Mouse (Mus musculus) ES-Bruce4 (cell line): ENCODE results near the gene Cwc27.

ENCODE experiments used
- CTCF ChIP-seq: IDR thresholded peaks from one replicate; pipeline ENCODE4 v1.8.1; 2011; ENCODE audit warnings: low read depth, low read length
- POLR2A ChIP-seq: IDR thresholded peaks from one replicate; pipeline ENCODE4 v1.8.1; 2011; ENCODE audit warnings: low read length; ENCODE audit not compliant: insufficient read depth

DNA sequence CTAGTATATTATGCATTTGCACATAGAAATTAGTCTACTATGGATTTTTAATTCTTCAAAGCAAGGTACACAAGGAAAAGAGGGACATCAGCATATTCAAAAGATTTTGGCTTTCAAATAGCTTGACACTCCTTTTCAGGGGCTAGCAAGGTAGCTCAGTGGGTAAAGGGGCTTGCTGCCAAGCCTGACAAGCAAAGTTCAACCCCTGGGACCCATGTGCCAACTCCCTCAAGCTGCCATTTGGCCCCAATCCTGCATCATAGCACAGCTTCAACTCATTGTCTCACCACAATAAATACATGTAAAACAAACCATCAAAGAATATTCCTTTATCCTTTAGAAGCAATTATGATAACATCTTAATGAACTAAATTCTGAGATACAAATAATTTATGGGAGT lies 69.9 kb downstream of the Cwc27 start:
- no peak for TF ChIP-seq CTCF
- no peak for TF ChIP-seq POLR2A
